Mouse (Mus musculus) midbrain, postnatal 0 days (tissue): ENCODE measurements at regions not wholly inside any gene's neighbourhood (a gene's known extent, or its start where the extent isn't known, plus 50 kb on each side); places are given as distances from the start of the nearest gene placed in this dataset.
A peak's percentile ranks its signal among the peaks of the same experiment; 100 is the strongest.

Source experiments
- ATAC-seq: fragments of 200-750 bp; cut with Nextera tagmentation; 2 replicates; pipeline ENCODE4 v1.8.0; 2017; ENCODE audit warnings: moderate number of reproducible peaks, mild to moderate bottlenecking, moderate TSS enrichment, moderate library complexity; ENCODE audit not compliant: low FRiP score
- DNase-seq: peaks from one replicate; pipeline ENCODE4 v3.0.0-alpha.2; 2015; ENCODE audit warnings: low spot score
- H3K27ac ChIP-seq: fragments of 300-500 bp; sonication (generic); 2 replicates; pipeline ENCODE4 v1.5.1; 2014; ENCODE audit warnings: low read depth, mild to moderate bottlenecking, low read length, mixed read lengths
- H3K27me3 ChIP-seq: fragments of 300-500 bp; sonication (generic); 2 replicates; pipeline ENCODE4 v1.6.1; 2014; ENCODE audit warnings: low read length, control low read depth, mixed read lengths; ENCODE audit not compliant: insufficient read depth
- H3K36me3 ChIP-seq: fragments of 300-500 bp; sonication (generic); 2 replicates; pipeline ENCODE4 v1.6.1; 2014; ENCODE audit warnings: low read length, control low read depth, mixed read lengths; ENCODE audit not compliant: insufficient read depth
- H3K4me1 ChIP-seq: fragments of 300-500 bp; sonication (generic); 2 replicates; pipeline ENCODE4 v1.6.1; 2014; ENCODE audit warnings: mild to moderate bottlenecking, control low read depth, antibody characterized with exemption, low read length, mixed read lengths; ENCODE audit not compliant: insufficient read depth
- H3K4me2 ChIP-seq: fragments of 300-500 bp; sonication (generic); 2 replicates; pipeline ENCODE4 v1.6.1; 2014; ENCODE audit warnings: low read depth, mild to moderate bottlenecking, low read length, mixed read lengths; ENCODE audit not compliant: poor library complexity, severe bottlenecking
- H3K4me3 ChIP-seq: fragments of 300-500 bp; sonication (generic); 2 replicates; pipeline ENCODE4 v1.5.1; 2014; ENCODE audit warnings: low read depth, mild to moderate bottlenecking, low read length, moderate library complexity
- H3K9ac ChIP-seq: fragments of 300-500 bp; sonication (generic); replicated peaks from 2 replicates; pipeline ENCODE4 v1.6.1; 2014; ENCODE audit warnings: mild to moderate bottlenecking, low read length, moderate library complexity, mixed read lengths; ENCODE audit not compliant: poor library complexity, severe bottlenecking
- H3K9me3 ChIP-seq: fragments of 300-500 bp; sonication (generic); 2 replicates; pipeline ENCODE4 v1.6.1; 2016; ENCODE audit warnings: low read length, control low read depth
- CTCF ChIP-seq: IDR thresholded peaks from 2 replicates; pipeline ENCODE4 v1.5.1; 2016; ENCODE audit warnings: antibody characterized with exemption, mild to moderate bottlenecking
- WGBS: fragments of 180-500 bp; shearing (Covaris S2); extraction: QIAGEN DNeasy Blood & Tissue Kit; methylation state at CpG from one replicate; pipeline ENCODE4 v1.1.7; 2014; 5-methylcytosine and 5-hydroxymethylcytosine counted together

- Histone ChIP-seq H3K27ac (no peak overlapping the region), H3K4me3 (no peak overlapping the region), H3K36me3 (no peaks in the 10 kb centered on the region), H3K27me3 (no peaks in the 10 kb centered on the region), H3K4me2 (no peak overlapping the region), H3K9ac (no peak overlapping the region), H3K4me1 (no peaks in the 10 kb centered on the region), H3K9me3 (no peaks in the 10 kb centered on the region)
- ATAC-seq (peak; percentile 77; the same call in 1 of the 2 replicates), DNase-seq (no peak)
- 31% methylated on average over 7 of the region's 7 CpGs for whole genome bisulfite sequencing
- TF ChIP-seq CTCF, result no peak
These were observed 63.0 kb upstream of the Stxbp6 start for GRCm38 (mm10) chr12:45137438-45138018.

DNA sequence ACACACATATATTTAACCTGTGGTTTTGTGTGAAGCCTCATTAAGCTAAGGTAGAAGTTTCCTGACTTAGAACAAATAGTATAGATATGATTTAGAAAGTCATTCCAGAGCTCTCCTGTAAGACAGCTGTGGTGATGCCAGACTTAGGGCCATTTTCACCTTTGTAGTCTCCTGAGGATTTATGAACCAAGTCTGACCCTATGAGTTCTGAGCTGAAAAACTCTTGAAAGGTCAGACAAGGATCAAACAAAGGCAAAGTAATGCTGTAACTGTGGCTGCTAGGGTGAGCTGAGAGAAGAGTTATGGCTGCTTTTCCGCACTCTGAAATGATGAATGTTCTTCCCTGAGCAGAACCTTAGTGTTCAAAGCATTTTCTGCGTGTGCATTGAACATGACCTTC lies 58.9 kb upstream of the Stxbp6 start:
- Histone ChIP-seq H3K36me3 (no peaks in the 10 kb centered on the region), H3K27me3 (no peaks in the 10 kb centered on the region), H3K9ac (no peak overlapping the region), H3K9me3 (no peaks in the 10 kb centered on the region), H3K27ac (no peak overlapping the region), H3K4me2 (no peak overlapping the region), H3K4me3 (no peak overlapping the region), H3K4me1 (no peaks in the 10 kb centered on the region)
- WGBS, result 85% methylated on average over 2 of the region's 2 CpGs
- no peak for TF ChIP-seq CTCF
- ATAC-seq (no peak), DNase-seq (no peak)

GRCm38 (mm10) chr12:45131139-45131538 lies 56.6 kb upstream of the Stxbp6 start:
- Histone ChIP-seq H3K9me3 (no peaks in the 10 kb centered on the region), H3K4me3 (no peak overlapping the region), H3K9ac (no peak overlapping the region), H3K27ac (no peak overlapping the region), H3K4me2 (no peak overlapping the region), H3K4me1 (no peaks in the 10 kb centered on the region), H3K36me3 (no peaks in the 10 kb centered on the region), H3K27me3 (no peaks in the 10 kb centered on the region)
- WGBS, result 89% methylated on average over 5 of the region's 5 CpGs
- no peak for TF ChIP-seq CTCF
- ATAC-seq, result no peak
- no peak for DNase-seq

DNA sequence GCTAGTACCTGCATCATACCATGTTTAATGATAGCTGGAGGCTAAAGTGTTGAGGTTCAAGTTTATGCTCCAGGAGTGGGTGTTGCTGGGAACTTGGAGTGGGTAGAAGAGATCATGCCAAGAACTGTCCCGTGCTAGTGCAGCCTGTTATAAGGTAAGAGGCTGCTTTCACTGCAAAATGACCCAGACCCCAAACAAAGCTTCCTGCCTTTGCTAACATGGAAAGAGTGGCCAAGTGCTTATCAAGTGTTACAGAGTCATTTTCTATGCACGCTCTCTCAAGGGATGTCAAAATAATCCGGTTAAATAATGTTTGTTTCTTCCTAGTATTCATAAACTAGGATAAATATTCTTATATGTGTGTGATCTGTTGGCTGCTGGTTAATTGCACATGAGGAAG lies 51.4 kb upstream of the Stxbp6 start:
- DNase-seq (no peak), ATAC-seq (no peak)
- no peaks in the 10 kb centered on the region for H3K9me3 ChIP-seq
- H3K27ac ChIP-seq, result no peak overlapping the region
- H3K4me1 ChIP-seq, result no peaks in the 10 kb centered on the region
- H3K4me2 ChIP-seq, result no peak overlapping the region
- H3K9ac ChIP-seq, result no peak overlapping the region
- no peak for TF ChIP-seq CTCF
- H3K27me3 ChIP-seq, result no peaks in the 10 kb centered on the region
- H3K4me3 ChIP-seq, result no peak overlapping the region
- 80% methylated on average over 3 of the region's 3 CpGs for WGBS
- no peaks in the 10 kb centered on the region for H3K36me3 ChIP-seq
